Mouse (Mus musculus) kidney, embryonic 14.5 days (tissue): ENCODE data around the gene Elmo3. TPM values are rescaled to one million over a fixed set of nuclear protein-coding genes. Genes with fewer than 3 reads are reported as not detected.

ENCODE experiments used
- ATAC-seq: fragments of 200-750 bp; cut with Nextera tagmentation; 2 replicates; pipeline ENCODE4 v1.8.0; 2017; ENCODE audit warnings: moderate number of reproducible peaks, mild to moderate bottlenecking, moderate TSS enrichment, moderate library complexity; ENCODE audit not compliant: low FRiP score, low TSS enrichment
- H3K27ac ChIP-seq: fragments of 300-500 bp; sonication (generic); 2 replicates; pipeline ENCODE4 v1.5.1; 2014; ENCODE audit warnings: low read depth, mild to moderate bottlenecking, low read length, moderate library complexity, mixed read lengths
- H3K27me3 ChIP-seq: fragments of 300-500 bp; sonication (generic); 2 replicates; pipeline ENCODE4 v1.6.1; 2014; ENCODE audit warnings: mild to moderate bottlenecking, low read length; ENCODE audit not compliant: control insufficient read depth, insufficient read depth
- H3K36me3 ChIP-seq: fragments of 300-500 bp; sonication (generic); 2 replicates; pipeline ENCODE4 v1.6.1; 2014; ENCODE audit warnings: low read length, mixed read lengths; ENCODE audit not compliant: control insufficient read depth, insufficient read depth
- H3K4me1 ChIP-seq: fragments of 300-500 bp; sonication (generic); 2 replicates; pipeline ENCODE4 v1.6.1; 2014; ENCODE audit warnings: low read length, mixed read lengths; ENCODE audit not compliant: control insufficient read depth, insufficient read depth
- H3K4me2 ChIP-seq: fragments of 300-500 bp; sonication (generic); replicated peaks from 2 replicates; pipeline ENCODE4 v1.6.1; 2014; ENCODE audit warnings: low read depth, mild to moderate bottlenecking, low read length
- H3K4me3 ChIP-seq: fragments of 300-500 bp; sonication (generic); 2 replicates; pipeline ENCODE4 v1.5.1; 2014; ENCODE audit warnings: mild to moderate bottlenecking, low read length
- H3K9ac ChIP-seq: fragments of 300-500 bp; sonication (generic); 2 replicates; pipeline ENCODE4 v1.6.1; 2014; ENCODE audit warnings: low read depth, mild to moderate bottlenecking, low read length, moderate library complexity
- H3K9me3 ChIP-seq: fragments of 300-500 bp; sonication (generic); 2 replicates; pipeline ENCODE4 v1.6.1; 2016; ENCODE audit warnings: low read length; ENCODE audit not compliant: control insufficient read depth
- WGBS: fragments of 180-500 bp; shearing (Covaris S2); extraction: QIAGEN DNeasy Blood & Tissue Kit; methylation state at CpG from one replicate; pipeline ENCODE4 v1.1.7; 2014; 5-methylcytosine and 5-hydroxymethylcytosine counted together
- polyA plus RNA-seq: library from polyadenylated mRNA; unstranded; fragments of >200 nt; fragmentation: Nextera tagmentation; extraction: Ambion mirVana; gene quantifications from 2 replicates; pipeline ENCODE4 v1.2.1, GENCODE M21; 2014

Elmo3 gene
- polyA plus RNA-seq, 1 experiment from 2014 or later: 9.4 TPM

- peaks cover 17% of the 10 kb centered on the region; the same call in 1 of the 2 replicates for H3K4me1 ChIP-seq
- no peak overlapping the region for H3K9ac ChIP-seq
- H3K27ac ChIP-seq: no peak overlapping the region
- H3K36me3 ChIP-seq: no peaks in the 10 kb centered on the region
- no peak overlapping the region for H3K4me3 ChIP-seq
- peak overlapping the region; percentile 53; the same call in 1 of the 2 replicates for H3K4me2 ChIP-seq
- no peak for ATAC-seq
- no peaks in the 10 kb centered on the region for H3K9me3 ChIP-seq
- WGBS: 11% methylated on average over 11 of the region's 11 CpGs
- peaks cover 95% of the 10 kb centered on the region for H3K27me3 ChIP-seq
Measured at GRCm38 (mm10) chr8:105275387-105275786, 30.0 kb upstream of the Elmo3 start.

- Histone ChIP-seq H3K9ac (0 out of 2 replicates have a peak within 1 kb of the TSS, but pooled peaks have one; percentile 29), H3K4me2 (peak within 1 kb of the TSS; percentile 53), H3K36me3 (no peaks in the 10 kb centered on the region), H3K4me1 (peaks cover 17% of the 10 kb centered on the region; the same call in 1 of the 2 replicates), H3K27ac (no peak within 1 kb of the TSS), H3K27me3 (peaks cover 90% of the 10 kb centered on the region), H3K4me3 (peak within 1 kb of the TSS; percentile 34), H3K9me3 (no peaks in the 10 kb centered on the region)
- 7% methylated on average over 10 of the region's 10 CpGs for WGBS
- ATAC-seq: no peak
Measured at GRCm38 (mm10) chr8:105275840-105276239, 29.6 kb upstream of the Elmo3 start, which contains the start of gene Nol3. TSS of gene Nol3 (plus strand) at chr8:105276140.

- H3K9ac ChIP-seq: 0 out of 2 replicates have a peak overlapping the region, but pooled peaks have one; percentile 29
Measured at GRCm38 (mm10) chr8:105276292-105277120, 28.9 kb upstream of the Elmo3 start.

GRCm38 (mm10) chr8:105278911-105279334 lies 26.5 kb upstream of the Elmo3 start:
- 3% methylated on average over 28 of the region's 28 CpGs for WGBS
- Histone ChIP-seq H3K9ac (no peak overlapping the region), H3K4me2 (peak overlapping the region; percentile 34), H3K36me3 (peaks cover 5% of the 10 kb centered on the region; the same call in 1 of the 2 replicates), H3K9me3 (no peaks in the 10 kb centered on the region), H3K4me3 (peak overlapping the region; percentile 14; the same call in 1 of the 2 replicates), H3K27me3 (peaks cover 61% of the 10 kb centered on the region), H3K27ac (no peak overlapping the region), H3K4me1 (peaks cover 17% of the 10 kb centered on the region; the same call in 1 of the 2 replicates)
- peak; percentile 22; the same call in 1 of the 2 replicates for ATAC-seq

More at GRCm38 (mm10) chr8:105276292-105277120, 28.9 kb upstream of the Elmo3 start:
- Histone ChIP-seq H3K27ac (no peak overlapping the region), H3K36me3 (no peaks in the 10 kb centered on the region), H3K27me3 (peaks cover 84% of the 10 kb centered on the region), H3K9me3 (no peaks in the 10 kb centered on the region), H3K4me1 (peaks cover 17% of the 10 kb centered on the region; the same call in 1 of the 2 replicates), H3K4me2 (peak overlapping the region; percentile 53), H3K4me3 (peak overlapping the region; percentile 34)
- WGBS: 4% methylated on average over 30 of the region's 30 CpGs
- ATAC-seq: peak; percentile 53

- Histone ChIP-seq H3K27me3 (peaks cover 44% of the 10 kb centered on the region), H3K4me1 (peaks cover 15% of the 10 kb centered on the region; the same call in 1 of the 2 replicates), H3K4me2 (no peak overlapping the region), H3K36me3 (peaks cover 5% of the 10 kb centered on the region; the same call in 1 of the 2 replicates), H3K4me3 (no peak overlapping the region), H3K9me3 (no peaks in the 10 kb centered on the region), H3K27ac (no peak overlapping the region), H3K9ac (no peak overlapping the region)
- 77% methylated on average over 3 of the region's 3 CpGs for WGBS
- no peak for ATAC-seq
Measured at GRCm38 (mm10) chr8:105280567-105280966, 24.8 kb upstream of the Elmo3 start.

GRCm38 (mm10) chr8:105281821-105282220 lies 23.6 kb upstream of the Elmo3 start:
- Histone ChIP-seq H3K4me2 (no peak overlapping the region), H3K27ac (no peak overlapping the region), H3K4me1 (0 out of 2 replicates have a peak, but pooled peaks cover 5% of the 10 kb centered on the region), H3K9ac (no peak overlapping the region), H3K4me3 (no peak overlapping the region), H3K36me3 (peaks cover 5% of the 10 kb centered on the region; the same call in 1 of the 2 replicates), H3K9me3 (no peaks in the 10 kb centered on the region), H3K27me3 (peaks cover 32% of the 10 kb centered on the region)
- no peak for ATAC-seq
- whole genome bisulfite sequencing: 89% methylated on average over 12 of the region's 12 CpGs

GRCm38 (mm10) chr8:105282239-105282638 lies 23.2 kb upstream of the Elmo3 start:
- no peak for ATAC-seq
- Histone ChIP-seq H3K36me3 (peaks cover 5% of the 10 kb centered on the region; the same call in 1 of the 2 replicates), H3K9me3 (no peaks in the 10 kb centered on the region), H3K9ac (no peak overlapping the region), H3K4me2 (no peak overlapping the region), H3K4me1 (0 out of 2 replicates have a peak, but pooled peaks cover 5% of the 10 kb centered on the region), H3K27me3 (peaks cover 28% of the 10 kb centered on the region), H3K27ac (no peak overlapping the region), H3K4me3 (no peak overlapping the region)
- WGBS: 89% methylated on average over 4 of the region's 4 CpGs

- Histone ChIP-seq H3K9ac (0 out of 2 replicates have a peak overlapping the region, but pooled peaks have one; percentile 4), H3K27me3 (peaks cover 19% of the 10 kb centered on the region), H3K36me3 (peaks cover 5% of the 10 kb centered on the region; the same call in 1 of the 2 replicates), H3K9me3 (no peaks in the 10 kb centered on the region), H3K4me3 (no peak overlapping the region), H3K4me1 (peaks cover 7% of the 10 kb centered on the region; the same call in 1 of the 2 replicates), H3K27ac (no peak overlapping the region), H3K4me2 (no peak overlapping the region)
- ATAC-seq: 0 out of 2 replicates have a peak, but pooled peaks have one; percentile 25
- 28% methylated on average over 23 of the region's 23 CpGs for WGBS
Measured at GRCm38 (mm10) chr8:105283074-105283473, 22.3 kb upstream of the Elmo3 start.
